ENCODE assay signal across 8 mouse cellular contexts in the genomic region with DNA sequence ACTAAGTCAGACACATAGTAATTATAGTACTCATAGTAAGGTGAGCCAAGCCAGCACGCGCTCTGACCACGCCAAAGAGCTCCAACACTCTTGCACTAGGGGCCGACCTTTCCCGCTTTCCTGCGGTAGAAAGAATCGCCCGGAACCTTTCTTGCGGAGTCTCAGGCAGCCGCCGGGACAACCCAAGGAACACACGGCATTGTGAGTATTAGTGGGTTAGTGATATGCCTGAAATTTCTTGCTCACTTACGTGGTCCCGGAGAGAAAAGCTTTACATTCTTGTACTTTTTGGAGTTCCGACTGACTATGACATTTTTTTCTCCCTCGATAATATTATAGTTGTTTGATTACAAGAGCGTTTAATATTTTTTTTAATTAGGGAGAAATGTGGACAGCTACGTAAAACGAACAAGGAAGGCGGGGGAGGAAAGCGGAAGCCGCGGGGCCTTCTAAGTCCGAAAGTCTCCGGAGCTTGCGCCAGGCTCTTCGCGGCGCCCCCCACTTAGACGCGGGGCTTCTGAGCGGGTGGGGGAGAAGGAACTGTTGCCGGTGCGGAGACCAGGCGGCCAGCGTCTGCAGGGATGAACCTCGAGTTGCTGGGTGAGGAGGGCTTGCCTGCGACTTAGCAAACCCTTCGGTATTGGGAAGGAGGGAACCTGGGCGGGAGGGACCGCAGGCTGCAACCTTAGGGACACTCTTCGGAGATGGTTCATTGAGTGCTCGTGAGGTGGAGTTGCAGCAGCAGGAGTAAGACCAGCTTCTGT. TPM values are rescaled to one million over a fixed set of nuclear protein-coding genes. Genes with fewer than 3 reads are reported as not detected.
A peak's percentile ranks its signal among the peaks of the same experiment; 100 is the strongest.
DNase-seq lines count a peak whose midpoint lies in the region; ATAC-seq lines count a peak whose summit lies in the region.

A gene (plus strand): TSS at position 438 of the 764 bp plus-strand sequence.

- H3K36me3 ChIP-seq in megakaryocyte, embryonic 14.5 days (replicated peaks; ENCODE audit: low read length), result peaks cover 2% of the 10 kb centered on the region

- H3K27me3 ChIP-seq in megakaryocyte, embryonic 14.5 days (replicated peaks), result no peaks in the 10 kb centered on the region

- peak within 1 kb of the TSS; percentile 99 for H3K4me3 ChIP-seq in megakaryocyte, embryonic 14.5 days (replicated peaks)

- ATAC-seq in common myeloid progenitor, adult 5-6 weeks (replicated peaks; ENCODE audit: low read depth, poor library complexity, severe bottlenecking), result peak; percentile 89

- DNase-seq in ZHBTc4 (ENCODE audit: low read depth, low spot score), result peak; percentile 94
- peak; percentile 73 to 77 for DNase-seq in gastrocnemius, adult 8-10 months (ENCODE audit: low spot score in 2 of 2)
- peak; percentile 99 for DNase-seq in hindlimb bud, embryonic 11.5 days (ENCODE audit: extremely low spot score, low read depth, low spot score)
- peak; percentile 70 to 90 for DNase-seq in left cerebral cortex, adult 8-10 months (ENCODE audit: low spot score in 2 of 2)
- DNase-seq in right cerebral cortex, postnatal 10 days (ENCODE audit: low spot score in 2 of 2), result peak; percentile 91 to 92
- DNase-seq in urinary bladder, postnatal 25 days (ENCODE audit: low spot score), result peak; percentile 88

- peaks cover 47% of the 10 kb centered on the region for H3K4me1 ChIP-seq in megakaryocyte, embryonic 14.5 days

- no peaks in the 10 kb centered on the region for H3K9me3 ChIP-seq in megakaryocyte, embryonic 14.5 days

RNA-seq across cellular contexts. Expression of the gene that starts here (rescaled TPM):
- 47.4 and 56.9 TPM in 2 replicates for total RNA-seq in common myeloid progenitor, adult 5-6 weeks (2017)
- 10 to 100 TPM; 17.6 to 21.6 (median 19.1) TPM for total RNA-seq in gastrocnemius, adult 8-10 months (2022)
- 10 to 100 TPM; 52.3 to 63.4 (median 58.7) TPM for total RNA-seq in left cerebral cortex, adult 8-10 months (2022)
- 3.3 TPM in 1 of 2 replicates, not detected in the other for polyA plus RNA-seq in megakaryocyte, embryonic 14.5 days (2012; ENCODE audit: insufficient read depth, low replicate concordance)

Comparison
In these comparisons a context has a peak if more than half of its experiments do, and no peak if none do; other contexts are left out.
1. Peak in every context shown above with its lines: DNase-seq, ATAC-seq and H3K4me3 ChIP-seq.